ENCODE assay signal across 33 mouse cellular contexts in genomic region chr3:108528489-108528888, GRCm38 (mm10). TPM values are rescaled to one million over a fixed set of nuclear protein-coding genes. Genes with fewer than 3 reads are reported as not detected.
DNase-seq lines count a peak whose midpoint lies in the region; ATAC-seq and TF ChIP-seq lines count a peak whose summit lies in the region.
"Had no signal": no experiment of that assay in that cellular context is flagged by ENCODE, and none has a peak within 500 bp of the region (broad histone marks: within the 10 kb centered on the region; RNA-seq: fewer than 3 reads in every experiment).

No protein-coding gene starts in this region.

- no peaks in the 10 kb centered on the region for H3K27me3 ChIP-seq in hindbrain, postnatal 0 days (ENCODE audit: insufficient read depth, low read length)
- no peaks in the 10 kb centered on the region for H3K27me3 ChIP-seq in hindbrain, embryonic 12.5 days
- no peaks in the 10 kb centered on the region for H3K27me3 ChIP-seq in liver, postnatal 0 days (ENCODE audit: insufficient read depth, low read length)
- H3K27me3 ChIP-seq in MEL (ENCODE audit: control insufficient read depth in 1 of 2, insufficient read depth in 2 of 2, low read length in 2 of 2): peaks cover 7 to 16% of the 10 kb centered on the region in 2 experiments
- no peaks in the 10 kb centered on the region for H3K27me3 ChIP-seq in cerebellum, adult 2 months (ENCODE audit: control insufficient read depth, insufficient read depth, low read length)
- H3K27me3 ChIP-seq: embryonic facial prominence, embryonic 15.5 days; forebrain, embryonic 13.5 days; hindbrain, embryonic 13.5 days; limb, embryonic 15.5 days; neural tube, embryonic 15.5 days had no signal

- H3K4me1 ChIP-seq in hindbrain, postnatal 0 days (ENCODE audit: insufficient read depth, low read length): no peaks in the 10 kb centered on the region
- no peaks in the 10 kb centered on the region for H3K4me1 ChIP-seq in hindbrain, embryonic 12.5 days
- H3K4me1 ChIP-seq in liver, postnatal 0 days (ENCODE audit: insufficient read depth): no peaks in the 10 kb centered on the region
- no peaks in the 10 kb centered on the region for H3K4me1 ChIP-seq in MEL (ENCODE audit: control insufficient read depth in 1 of 2, insufficient read depth in 2 of 2, low read length in 2 of 2)
- H3K4me1 ChIP-seq in cerebellum, adult 2 months (ENCODE audit: control insufficient read depth, insufficient read depth, low read length): no peaks in the 10 kb centered on the region
- H3K4me1 ChIP-seq: embryonic facial prominence, embryonic 10.5 days; embryonic facial prominence, embryonic 15.5 days; forebrain, embryonic 13.5 days; limb, embryonic 10.5 days had no signal

- no peaks in the 10 kb centered on the region for H3K79me2 ChIP-seq in MEL (ENCODE audit: control insufficient read depth, insufficient read depth, low read length, poor library complexity)

- no peak overlapping the region for H3K27ac ChIP-seq in hindbrain, postnatal 0 days
- no peak overlapping the region for H3K27ac ChIP-seq in hindbrain, embryonic 12.5 days
- no peak overlapping the region for H3K27ac ChIP-seq in liver, postnatal 0 days (ENCODE audit: low read depth)
- H3K27ac ChIP-seq in MEL (ENCODE audit: control insufficient read depth, low read depth, low read length): no peak overlapping the region
- H3K27ac ChIP-seq in cerebellum, adult 2 months (ENCODE audit: insufficient read depth, low read length): no peak overlapping the region
- H3K27ac ChIP-seq: embryonic facial prominence, embryonic 10.5 days; embryonic facial prominence, embryonic 15.5 days; forebrain, embryonic 13.5 days; hindbrain, embryonic 13.5 days; limb, embryonic 10.5 days; limb, embryonic 15.5 days; macrophage; neural tube, embryonic 15.5 days had no signal

- no peak for TF ChIP-seq POLR2A in MEL (IDR thresholded peaks at IDR 0.05; ENCODE audit: control insufficient read depth in 1 of 2, insufficient read depth in 1 of 2, low read depth in 1 of 2, low read length in 2 of 2, poor library complexity in 1 of 2)
- no peak for TF ChIP-seq POLR2A in cerebellum, adult 2 months (IDR thresholded peaks at IDR 0.05; ENCODE audit: borderline replicate concordance, insufficient read depth, low read length)

- H3K4me3 ChIP-seq in hindbrain, postnatal 0 days (ENCODE audit: low read length): no peak overlapping the region
- no peak overlapping the region for H3K4me3 ChIP-seq in hindbrain, embryonic 12.5 days
- H3K4me3 ChIP-seq in liver, postnatal 0 days (ENCODE audit: low read depth, low read length): no peak overlapping the region
- no peak overlapping the region for H3K4me3 ChIP-seq in MEL (ENCODE audit: control insufficient read depth in 1 of 2, insufficient read depth in 1 of 2, low read depth in 2 of 2, low read length in 2 of 2)
- no peak overlapping the region for H3K4me3 ChIP-seq in cerebellum, adult 2 months (replicated peaks; ENCODE audit: insufficient read depth, low read depth, low read length)
- H3K4me3 ChIP-seq: embryonic facial prominence, embryonic 10.5 days; embryonic facial prominence, embryonic 15.5 days; forebrain, embryonic 13.5 days; hindbrain, embryonic 13.5 days; limb, embryonic 10.5 days; limb, embryonic 15.5 days; neural tube, embryonic 15.5 days had no signal

- no peak overlapping the region for H3K4me2 ChIP-seq in hindbrain, postnatal 0 days (ENCODE audit: low read depth, low read length)
- H3K4me2 ChIP-seq in hindbrain, embryonic 12.5 days (replicated peaks): no peak overlapping the region
- no peak overlapping the region for H3K4me2 ChIP-seq in liver, postnatal 0 days (ENCODE audit: low read depth, low read length)
- H3K4me2 ChIP-seq: embryonic facial prominence, embryonic 15.5 days; forebrain, embryonic 13.5 days; heart, embryonic 11.5 days; hindbrain, embryonic 13.5 days; limb, embryonic 15.5 days; neural tube, embryonic 15.5 days had no signal

- H3K36me3 ChIP-seq in hindbrain, postnatal 0 days (ENCODE audit: insufficient read depth, low read length): no peaks in the 10 kb centered on the region
- H3K36me3 ChIP-seq in hindbrain, embryonic 12.5 days: no peaks in the 10 kb centered on the region
- H3K36me3 ChIP-seq in liver, postnatal 0 days (replicated peaks; ENCODE audit: insufficient read depth, low read length): no peaks in the 10 kb centered on the region
- no peaks in the 10 kb centered on the region for H3K36me3 ChIP-seq in MEL (ENCODE audit: control insufficient read depth in 1 of 2, insufficient read depth in 2 of 2, low read length in 2 of 2)
- H3K36me3 ChIP-seq: embryonic facial prominence, embryonic 10.5 days; embryonic facial prominence, embryonic 15.5 days; hindbrain, embryonic 13.5 days; limb, embryonic 10.5 days; limb, embryonic 15.5 days; neural tube, embryonic 15.5 days had no signal

- no peaks in the 10 kb centered on the region for H3K9me3 ChIP-seq in hindbrain, postnatal 0 days (ENCODE audit: low read length)
- H3K9me3 ChIP-seq in hindbrain, embryonic 12.5 days (replicated peaks): no peaks in the 10 kb centered on the region
- H3K9me3 ChIP-seq in liver, postnatal 0 days (ENCODE audit: low read length): no peaks in the 10 kb centered on the region
- H3K9me3 ChIP-seq in MEL (replicated peaks; ENCODE audit: insufficient read depth, low read length): no peaks in the 10 kb centered on the region
- H3K9me3 ChIP-seq: embryonic facial prominence, embryonic 10.5 days; embryonic facial prominence, embryonic 15.5 days; hindbrain, embryonic 13.5 days; limb, embryonic 10.5 days; limb, embryonic 15.5 days; neural tube, embryonic 15.5 days had no signal

- WGBS in hindbrain, postnatal 0 days: 96% methylated on average over 8 of the region's 8 CpGs
- 94% methylated on average over 8 of the region's 8 CpGs for WGBS in hindbrain, embryonic 12.5 days
- 91% methylated on average over 8 of the region's 8 CpGs for WGBS in liver, postnatal 0 days (ENCODE audit: insufficient replicate concordance)
- WGBS in cerebellum, adult 2 months: 93% methylated on average over 8 of the region's 8 CpGs

- peak; percentile 4; the same call in 1 of the 2 replicates for TF ChIP-seq CTCF in hindbrain, postnatal 0 days (IDR thresholded peaks at IDR 0.05; ENCODE audit: low read depth)
- peak; percentile 33 for TF ChIP-seq CTCF in liver, postnatal 0 days (IDR thresholded peaks at IDR 0.05; ENCODE audit: low read depth)
- TF ChIP-seq CTCF in MEL (IDR thresholded peaks at IDR 0.05 in 2 of 3, conservative IDR thresholded peaks at IDR 0.05 in 1 of 3; ENCODE audit: control insufficient read depth in 1 of 3, insufficient read depth in 1 of 3, low read depth in 2 of 3, low read length in 3 of 3, poor library complexity in 1 of 3, severe bottlenecking in 1 of 3): peak; percentile 13 to 37 (median 29); a peak in 4 of 6 replicates
- no peak for TF ChIP-seq CTCF in cerebellum, adult 2 months (IDR thresholded peaks at IDR 0.05; ENCODE audit: borderline replicate concordance, insufficient read depth, low read depth, low read length)

- TF ChIP-seq EP300 in liver, postnatal 0 days (IDR thresholded peaks at IDR 0.05; ENCODE audit: low read depth): no peak
- no peak for TF ChIP-seq EP300 in MEL (IDR thresholded peaks at IDR 0.05; ENCODE audit: low read depth in 1 of 2, low read length in 2 of 2)

- no peak overlapping the region for H3K9ac ChIP-seq in hindbrain, postnatal 0 days (replicated peaks; ENCODE audit: low read length)
- no peak overlapping the region for H3K9ac ChIP-seq in hindbrain, embryonic 12.5 days
- H3K9ac ChIP-seq in liver, postnatal 0 days (replicated peaks): no peak overlapping the region
- no peak overlapping the region for H3K9ac ChIP-seq in MEL (ENCODE audit: control insufficient read depth, low read depth, low read length, poor library complexity, severe bottlenecking)
- H3K9ac ChIP-seq: embryonic facial prominence, embryonic 15.5 days; forebrain, embryonic 13.5 days; hindbrain, embryonic 13.5 days; limb, embryonic 15.5 days; neural tube, embryonic 15.5 days had no signal

- ATAC-seq in hindbrain, postnatal 0 days: no peak
- ATAC-seq in hindbrain, embryonic 12.5 days (ENCODE audit: low FRiP score): no peak
- ATAC-seq in liver, postnatal 0 days: no peak
- 0 out of 2 replicates have a peak, but pooled peaks have one; percentile 31 for ATAC-seq in megakaryocyte progenitor cell, adult 5-6 weeks (replicated peaks; ENCODE audit: poor library complexity)
- ATAC-seq: forebrain, embryonic 13.5 days; intestine, postnatal 0 days had no signal

- no peak for DNase-seq in hindbrain, postnatal 0 days (ENCODE audit: low spot score)
- no peak for DNase-seq in liver, postnatal 0 days
- DNase-seq in liver: no peak
- peak; percentile 17 for DNase-seq in MEL (ENCODE audit: low read depth, low spot score)
- DNase-seq in cerebellum, adult 2 months: no peak
- DNase-seq in spleen, adult 12 weeks (ENCODE audit: low spot score): no peak
- DNase-seq: adrenal gland, postnatal 25 days; cerebellum, adult 11-12 months; cerebellum, postnatal 14 days; gastrocnemius, postnatal 14 days; heart, postnatal 36 days; kidney, postnatal 14 days; lung, adult 2 months; lung, postnatal 10 days; midbrain, embryonic 14.5 days; retina, postnatal 1 day; right cerebral cortex, postnatal 14 days; spleen, adult 18-20 months had no signal

- TF ChIP-seq RAD21 in MEL (IDR thresholded peaks at IDR 0.05; ENCODE audit: low read depth, low read length): no peak

RNA-seq across cellular contexts. Expression of gene 1700013F07Rik, which starts 5.5 kb away (rescaled TPM):
- 1.3 and 6.7 TPM in 2 replicates for total RNA-seq in hindbrain, postnatal 0 days (2014; rRNA removed)
- 3.1 and 3.2 TPM in 2 replicates for polyA plus RNA-seq in hindbrain, postnatal 0 days (2015; fragmentation: Nextera tagmentation; extraction: Ambion mirVana)
- 1.2 and 2.2 TPM in 2 replicates for polyA plus RNA-seq in hindbrain, embryonic 12.5 days (2016; fragmentation: Nextera tagmentation; extraction: Ambion mirVana)
- polyA plus RNA-seq in liver, postnatal 0 days (2015; fragmentation: Nextera tagmentation; extraction: Ambion mirVana): not detected in 2 replicates
- total RNA-seq in MEL (2012; rRNA removed): not detected in 2 replicates
- under 1 TPM in 1 of 2 experiments, not detected in 1; 0.17 TPM for polyA plus RNA-seq in MEL (2012; ENCODE audit: insufficient read depth in 1 of 2, insufficient read length in 2 of 2, low read depth in 1 of 2, low replicate concordance in 2 of 2, missing spikeins in 1 of 2)
- not detected in 2 replicates for total RNA-seq in megakaryocyte progenitor cell, adult 5-6 weeks (2015)
- total RNA-seq in megakaryocyte progenitor cell, adult 5-6 weeks (2017): not detected in 2 replicates
- 0.75 and 1.5 TPM in 2 replicates for polyA plus RNA-seq in cerebellum, adult 2 months (2012; rRNA removed)
- total RNA-seq: adrenal gland, postnatal 25 days; gastrocnemius, postnatal 14 days; granulocyte monocyte progenitor cell, adult 5-6 weeks; heart, postnatal 36 days had no signal
- polyA plus RNA-seq: embryonic facial prominence, embryonic 10.5 days; heart, embryonic 11.5 days; intestine, postnatal 0 days; kidney, embryonic 14.5 days; limb, embryonic 15.5 days; macrophage; stomach, embryonic 16.5 days had no signal

RNA-seq across cellular contexts. Expression of gene 5330417C22Rik, which starts 7.8 kb away (rescaled TPM):
- 10.2 and 10.7 TPM in 2 replicates for total RNA-seq in hindbrain, postnatal 0 days (2014; rRNA removed)
- 13.5 and 17.3 TPM in 2 replicates for polyA plus RNA-seq in hindbrain, postnatal 0 days (2015; fragmentation: Nextera tagmentation; extraction: Ambion mirVana)
- 3.1 and 5.9 TPM in 2 replicates for polyA plus RNA-seq in hindbrain, embryonic 12.5 days (2016; fragmentation: Nextera tagmentation; extraction: Ambion mirVana)
- polyA plus RNA-seq in liver, postnatal 0 days (2015; fragmentation: Nextera tagmentation; extraction: Ambion mirVana): 0.59 and 0.72 TPM in 2 replicates
- 0.08 and 0.29 TPM in 2 replicates for total RNA-seq in MEL (2012; rRNA removed)
- polyA plus RNA-seq in MEL (2012; ENCODE audit: insufficient read depth in 1 of 2, insufficient read length in 2 of 2, low read depth in 1 of 2, low replicate concordance in 2 of 2, missing spikeins in 1 of 2): under 1 TPM in 1 of 2 experiments, not detected in 1; 0.31 TPM
- 0.20 and 0.27 TPM in 2 replicates for total RNA-seq in megakaryocyte progenitor cell, adult 5-6 weeks (2015)
- total RNA-seq in megakaryocyte progenitor cell, adult 5-6 weeks (2017): 0.20 and 0.25 TPM in 2 replicates
- polyA plus RNA-seq in cerebellum, adult 2 months (2012; rRNA removed): 5.4 and 5.8 TPM in 2 replicates
- total RNA-seq: granulocyte monocyte progenitor cell, adult 5-6 weeks; heart, postnatal 36 days had no signal
- polyA plus RNA-seq: macrophage had no signal

RNA-seq across cellular contexts. Expression of gene Tmem167b, which starts 33.8 kb away (rescaled TPM):
- 31.9 and 38.9 TPM in 2 replicates for total RNA-seq in hindbrain, postnatal 0 days (2014; rRNA removed)
- 38.9 and 41.4 TPM in 2 replicates for polyA plus RNA-seq in hindbrain, postnatal 0 days (2015; fragmentation: Nextera tagmentation; extraction: Ambion mirVana)
- polyA plus RNA-seq in hindbrain, embryonic 12.5 days (2016; fragmentation: Nextera tagmentation; extraction: Ambion mirVana): 60.3 and 66.8 TPM in 2 replicates
- 11.1 and 12.6 TPM in 2 replicates for polyA plus RNA-seq in liver, postnatal 0 days (2015; fragmentation: Nextera tagmentation; extraction: Ambion mirVana)
- 15.1 and 20.8 TPM in 2 replicates for total RNA-seq in MEL (2012; rRNA removed)
- 10 to 100 TPM in 1 of 2 experiments, not detected in 1; 15.9 TPM for polyA plus RNA-seq in MEL (2012; ENCODE audit: insufficient read depth in 1 of 2, insufficient read length in 2 of 2, low read depth in 1 of 2, low replicate concordance in 2 of 2, missing spikeins in 1 of 2)
- 15.2 and 16.4 TPM in 2 replicates for total RNA-seq in megakaryocyte progenitor cell, adult 5-6 weeks (2015)
- total RNA-seq in megakaryocyte progenitor cell, adult 5-6 weeks (2017): 35.2 and 38.2 TPM in 2 replicates
- polyA plus RNA-seq in cerebellum, adult 2 months (2012; rRNA removed): 14.7 and 16.7 TPM in 2 replicates

RNA-seq across cellular contexts. Expression of gene Taf13, which starts 43.0 kb away (rescaled TPM):
- total RNA-seq in hindbrain, postnatal 0 days (2014; rRNA removed): 7.7 and 12.4 TPM in 2 replicates
- 38.9 and 46.7 TPM in 2 replicates for polyA plus RNA-seq in hindbrain, postnatal 0 days (2015; fragmentation: Nextera tagmentation; extraction: Ambion mirVana)
- polyA plus RNA-seq in hindbrain, embryonic 12.5 days (2016; fragmentation: Nextera tagmentation; extraction: Ambion mirVana): 66.0 and 70.5 TPM in 2 replicates
- polyA plus RNA-seq in liver, postnatal 0 days (2015; fragmentation: Nextera tagmentation; extraction: Ambion mirVana): 14.0 and 15.5 TPM in 2 replicates
- total RNA-seq in MEL (2012; rRNA removed): 5.4 and 6.5 TPM in 2 replicates
- polyA plus RNA-seq in MEL (2012; ENCODE audit: insufficient read depth in 1 of 2, insufficient read length in 2 of 2, low read depth in 1 of 2, low replicate concordance in 2 of 2, missing spikeins in 1 of 2): 1 to 10 TPM in 1 of 2 experiments, not detected in 1; 7.0 TPM
- total RNA-seq in megakaryocyte progenitor cell, adult 5-6 weeks (2015): 12.9 and 15.6 TPM in 2 replicates
- total RNA-seq in megakaryocyte progenitor cell, adult 5-6 weeks (2017): 13.2 and 15.9 TPM in 2 replicates
- polyA plus RNA-seq in cerebellum, adult 2 months (2012; rRNA removed): 37.2 and 51.7 TPM in 2 replicates
